Mouse (Mus musculus) cerebellum, adult 9-10 months (tissue): ENCODE results near the gene Mtss1l.

Source experiments
- DNase-seq: peaks from one replicate; pipeline ENCODE4 v3.0.0; 2022

The Mtss1l gene

DNA sequence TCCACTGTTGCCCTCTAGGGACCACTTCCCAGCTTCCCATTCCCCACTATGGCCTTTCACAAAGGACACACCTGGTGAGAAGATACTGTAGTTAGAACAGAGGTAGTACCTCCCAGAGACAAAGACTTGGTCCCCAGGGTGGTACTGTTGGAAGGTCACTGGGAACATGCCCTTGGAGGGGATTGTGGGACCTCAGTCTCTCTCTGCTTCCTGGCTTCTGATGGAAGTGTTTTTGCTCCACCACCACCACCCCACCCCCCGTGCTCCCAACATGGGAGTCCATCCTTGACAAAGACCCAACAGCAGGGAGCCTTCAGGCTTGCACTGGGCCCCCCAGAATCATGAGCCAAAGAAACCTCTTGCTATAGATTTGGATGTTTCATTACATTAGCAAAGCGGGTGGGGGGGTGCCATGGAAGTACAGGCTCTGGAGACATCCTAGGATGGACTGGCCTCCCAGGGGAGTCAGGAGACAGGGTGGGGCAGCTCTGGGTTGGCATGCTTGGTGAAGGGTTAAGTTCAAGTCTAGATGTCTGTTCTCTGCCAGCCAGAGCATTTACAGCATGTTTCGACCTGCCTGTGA, 14.9 kb upstream of the Mtss1l start:
- DNase-seq = peak; percentile 61

DNA sequence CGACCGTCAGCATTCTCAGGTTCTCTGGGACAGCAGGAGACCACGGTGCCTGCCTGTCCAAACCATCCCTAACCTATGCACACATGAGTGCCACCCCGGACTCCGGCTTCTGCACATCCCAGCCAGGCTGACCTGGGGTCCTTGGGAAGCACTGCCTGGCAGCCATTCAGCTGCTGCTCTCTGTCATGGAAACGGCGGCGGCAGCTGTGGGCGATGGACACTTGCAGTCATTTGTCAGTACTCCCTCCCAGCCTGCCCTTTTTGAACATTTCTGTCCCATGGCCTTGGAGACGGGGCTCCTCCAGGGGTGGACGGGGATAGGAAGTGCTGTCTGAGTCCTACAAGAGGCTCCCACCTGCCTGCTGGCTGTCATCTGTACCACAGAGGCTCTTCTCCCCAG, 12.8 kb upstream of the Mtss1l start:
- DNase-seq = no peak

DNA sequence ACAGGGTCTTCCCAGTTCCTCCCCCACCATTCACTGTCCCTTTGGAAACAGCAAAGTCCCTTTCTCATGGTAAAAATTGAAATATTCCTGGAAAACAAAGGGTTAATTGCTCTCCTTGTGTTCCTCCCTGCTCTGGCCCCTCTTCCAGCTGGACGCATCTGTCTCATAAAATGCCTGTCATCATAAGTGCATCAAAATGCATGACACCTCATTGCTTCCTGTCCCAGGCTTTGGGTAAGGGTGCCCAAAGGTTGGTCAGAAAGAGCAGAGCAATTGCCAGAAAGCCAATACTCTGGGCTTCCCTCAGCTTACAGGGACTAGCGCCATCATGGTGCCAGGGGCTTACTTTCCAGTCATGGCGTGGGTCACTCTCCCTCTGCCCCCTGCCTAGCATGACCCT, 10.7 kb upstream of the Mtss1l start:
- no peak for DNase-seq

DNA sequence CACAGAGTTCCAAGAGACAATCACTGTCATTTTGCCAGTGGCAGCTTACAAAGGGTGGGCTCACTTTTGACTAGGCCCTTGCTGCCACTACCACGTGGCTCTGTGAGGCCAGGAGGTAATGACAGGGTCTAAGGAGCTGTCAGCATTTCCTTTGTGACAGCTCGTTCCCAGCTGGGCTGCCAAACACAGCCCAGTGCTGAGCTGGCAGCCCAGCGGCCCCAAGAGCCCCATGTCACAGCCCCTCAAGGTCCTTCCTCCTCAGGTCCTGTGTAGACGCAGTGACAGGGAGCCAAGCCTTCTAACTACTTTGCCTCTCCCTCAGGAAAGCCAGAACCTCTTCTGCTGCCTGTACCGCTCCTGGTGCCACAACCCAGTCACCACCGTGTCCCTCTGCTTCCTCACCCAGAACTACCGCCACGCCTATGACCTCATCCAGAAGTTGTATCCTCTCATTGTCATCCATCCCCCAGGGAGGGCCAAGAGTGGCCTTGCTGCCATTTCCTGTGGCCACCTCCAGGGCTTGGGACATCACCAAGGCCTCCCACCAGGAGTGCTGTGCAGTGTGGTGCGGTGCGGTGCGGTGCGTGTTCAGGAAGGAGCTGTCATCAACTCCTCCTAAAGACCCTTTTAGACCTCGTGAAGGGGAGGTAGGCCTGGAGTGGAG, 9.9 kb upstream of the Mtss1l start:
- no peak for DNase-seq

DNA sequence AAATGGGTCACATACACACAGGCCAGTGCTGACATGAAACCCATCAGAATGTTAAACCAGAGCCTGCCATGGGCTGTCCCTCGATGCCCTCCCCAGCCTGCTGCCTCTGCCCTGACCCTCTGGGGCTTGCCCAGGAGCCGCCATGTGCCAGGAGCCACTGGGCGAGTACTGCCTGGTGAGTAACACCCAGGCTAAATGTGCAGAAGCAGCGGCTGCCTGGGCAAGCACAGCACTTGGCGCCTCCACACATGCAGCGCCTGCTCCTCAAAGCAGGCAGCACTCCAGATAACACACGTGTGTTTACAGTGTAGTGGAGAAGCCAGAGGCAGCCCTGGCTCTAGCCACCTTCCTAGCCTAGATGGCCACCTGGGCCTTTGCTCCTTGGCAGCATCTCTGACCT, 8.2 kb upstream of the Mtss1l start:
- DNase-seq = no peak

DNA sequence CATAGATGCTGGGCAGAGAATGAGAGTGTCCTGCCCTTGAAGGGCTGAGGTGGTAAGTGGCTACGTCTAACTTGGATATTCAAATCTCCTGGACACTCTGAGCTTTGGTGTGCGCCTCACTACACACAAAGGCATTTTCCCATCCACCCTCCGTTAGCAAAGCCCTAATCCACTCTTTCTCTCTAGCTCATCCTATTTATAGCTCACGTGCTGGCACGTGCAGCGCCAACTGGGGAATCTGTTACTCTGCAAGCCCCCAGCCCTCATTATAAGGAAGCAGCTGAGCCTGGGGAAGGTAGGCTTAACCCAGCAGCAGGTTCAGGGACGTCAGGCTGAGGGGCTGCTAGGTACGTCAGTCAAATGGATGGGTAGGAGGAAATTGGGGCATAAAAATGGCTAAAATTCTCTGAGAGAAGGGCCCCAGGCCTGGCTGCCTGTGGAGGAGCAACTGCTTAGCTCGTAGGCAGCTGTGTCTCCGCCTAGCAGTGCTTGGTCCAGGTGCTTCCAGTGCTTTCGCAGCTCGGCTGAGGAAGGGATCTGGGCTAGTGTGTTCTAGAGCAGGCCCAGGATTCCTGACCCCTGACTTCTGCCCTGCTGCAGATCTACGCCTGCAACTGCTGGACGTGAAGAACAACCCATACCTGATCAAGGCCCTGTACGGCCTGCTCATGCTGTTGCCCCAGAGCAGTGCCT, 6.3 kb upstream of the Mtss1l start:
- no peak for DNase-seq

DNA sequence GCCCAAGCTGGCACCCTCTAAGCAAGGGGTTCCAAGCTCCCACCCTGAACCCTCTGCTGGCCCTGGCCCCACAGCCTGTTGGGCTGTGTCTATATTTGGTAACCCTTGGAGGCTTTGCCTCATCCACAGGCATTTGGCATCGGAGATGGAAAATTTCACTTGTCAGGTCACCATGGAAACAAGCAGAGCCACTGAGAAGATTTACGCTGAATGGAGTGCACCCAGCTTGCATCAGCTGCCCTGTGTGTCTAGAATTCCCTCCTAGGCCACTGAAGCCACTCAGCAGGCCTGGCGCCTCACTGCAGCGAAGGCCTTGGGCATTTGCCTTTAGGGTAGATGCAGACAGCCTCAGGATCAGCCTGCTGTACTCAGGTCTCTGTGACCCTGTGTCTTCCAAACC, 5.2 kb upstream of the Mtss1l start:
- DNase-seq = peak; percentile 91

DNA sequence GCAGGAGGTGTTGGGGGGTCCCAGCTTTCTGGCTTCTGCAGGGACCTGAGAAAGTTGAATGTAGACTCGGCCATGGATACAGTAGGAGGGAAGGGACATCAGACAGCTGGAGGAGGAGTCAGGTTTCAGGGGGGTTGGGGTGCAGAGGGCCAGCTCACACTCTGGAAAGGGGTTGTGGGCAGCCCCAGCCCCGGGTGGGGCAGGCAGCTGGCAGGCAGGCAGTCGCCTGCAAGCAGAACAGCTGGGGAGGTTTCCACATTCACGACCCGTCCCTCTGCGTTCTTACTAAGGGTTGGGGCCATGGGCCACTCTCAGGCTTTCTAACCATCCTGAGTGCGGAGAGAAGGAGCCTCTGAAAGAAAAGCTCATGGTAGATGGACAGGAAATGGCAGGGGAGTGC, 4.1 kb upstream of the Mtss1l start:
- no peak for DNase-seq

DNA sequence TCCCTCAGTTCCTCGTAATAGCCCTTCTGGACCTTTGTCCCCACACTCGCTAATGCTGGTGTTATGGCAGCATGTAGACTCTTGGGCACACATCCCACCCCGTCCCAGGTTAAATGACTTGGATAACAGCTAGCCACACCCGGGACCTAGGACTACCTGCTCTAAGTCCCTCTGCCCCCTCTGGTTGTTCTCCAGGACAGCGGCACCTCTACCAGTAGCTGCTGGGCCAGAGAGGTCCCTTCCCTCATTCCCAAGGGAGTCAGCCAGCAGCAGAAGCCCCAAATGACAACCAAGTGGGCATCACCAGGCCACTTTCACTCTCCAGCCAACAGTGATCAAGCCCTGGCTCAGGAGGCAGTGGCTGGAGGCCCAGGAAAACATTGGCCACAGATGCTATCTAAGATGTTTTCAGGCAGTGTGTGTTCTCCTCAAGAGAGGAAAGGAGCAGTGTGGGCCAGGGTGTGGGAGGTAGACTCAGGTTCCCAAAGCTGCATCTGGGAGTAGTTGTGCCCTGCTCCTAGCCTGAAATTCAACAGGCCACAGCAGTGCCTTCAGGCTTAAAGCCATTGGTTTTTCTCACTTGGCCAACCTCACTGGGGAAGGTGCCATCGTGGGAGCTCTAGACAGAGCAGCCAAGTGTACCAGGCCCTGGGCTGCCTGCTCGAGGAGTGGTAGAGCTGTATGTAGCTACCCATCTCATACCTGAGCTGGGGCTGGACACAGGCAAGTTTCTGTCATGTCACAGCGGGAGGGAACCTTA, 2.9 kb upstream of the Mtss1l start:
- DNase-seq = no peak

DNA sequence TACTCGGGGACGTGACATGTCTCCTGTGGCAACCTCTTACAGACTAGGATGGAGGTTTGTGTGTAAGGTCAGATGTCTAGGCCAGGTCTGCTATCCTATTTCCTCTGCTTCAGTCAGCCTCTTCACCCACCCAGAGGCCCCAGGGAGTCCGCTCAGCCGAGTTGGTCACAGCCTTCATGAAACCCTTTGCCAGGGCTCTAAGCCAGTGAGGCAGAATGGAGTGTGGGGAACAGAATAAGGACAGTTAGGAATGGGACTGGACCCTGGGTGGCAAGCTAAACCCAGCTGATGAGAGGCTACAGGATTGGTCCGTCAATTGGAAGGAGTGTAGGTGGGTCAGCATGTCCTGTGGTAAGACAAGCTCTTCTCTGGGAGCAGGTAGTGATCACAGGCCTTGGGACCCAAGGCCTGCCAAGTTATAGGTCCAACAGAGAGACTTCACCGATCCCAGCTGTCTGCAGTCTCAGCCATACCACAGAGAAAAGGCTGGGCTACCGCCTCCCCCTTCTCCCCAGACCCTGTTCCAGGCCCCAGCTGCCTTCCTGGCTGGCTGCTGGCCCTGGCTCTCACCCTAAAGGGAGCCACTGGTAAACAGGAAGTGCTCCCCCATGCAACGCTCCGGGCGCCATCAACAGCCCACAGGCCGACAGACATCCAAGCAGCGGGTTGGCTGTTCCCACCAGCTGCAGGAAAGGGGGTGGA, 2.2 kb upstream of the Mtss1l start:
- DNase-seq = peak; percentile 61

DNA sequence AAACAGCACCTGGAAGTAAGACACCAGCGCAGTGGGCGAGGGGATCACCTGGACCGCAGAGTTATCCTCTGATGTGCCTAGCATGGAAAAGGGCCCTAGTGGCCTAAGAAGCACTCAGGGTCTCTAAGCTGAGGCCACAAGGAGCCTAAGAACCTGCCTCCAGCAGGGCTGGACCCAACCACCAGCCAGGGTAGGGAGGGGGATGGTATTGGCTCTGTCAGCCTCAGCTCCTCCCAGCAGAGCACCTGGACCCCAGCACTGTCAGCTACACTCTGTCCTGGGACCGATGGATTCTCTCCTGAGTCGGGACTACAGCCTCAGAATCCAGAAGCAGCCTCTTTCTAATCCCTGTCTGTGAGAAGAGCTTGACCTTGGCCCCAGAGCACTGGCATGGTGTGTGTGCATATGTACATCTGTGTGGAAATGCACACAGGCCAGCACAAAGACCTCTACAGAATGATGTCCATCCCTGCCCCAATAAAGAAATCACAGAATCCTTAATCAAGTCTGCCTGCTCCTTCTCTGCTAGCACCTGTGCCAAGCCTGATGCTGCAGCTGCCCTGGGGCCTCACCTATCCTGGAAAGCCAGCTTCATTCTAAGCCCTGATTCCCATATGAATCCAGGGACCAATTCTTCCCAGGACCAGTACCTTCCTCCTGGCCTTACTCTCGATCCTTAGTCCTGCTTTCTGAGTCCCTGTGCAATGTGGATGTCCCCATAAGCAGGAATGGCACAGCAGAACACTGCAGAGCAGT, 1.2 kb upstream of the Mtss1l start:
- DNase-seq = no peak

DNA sequence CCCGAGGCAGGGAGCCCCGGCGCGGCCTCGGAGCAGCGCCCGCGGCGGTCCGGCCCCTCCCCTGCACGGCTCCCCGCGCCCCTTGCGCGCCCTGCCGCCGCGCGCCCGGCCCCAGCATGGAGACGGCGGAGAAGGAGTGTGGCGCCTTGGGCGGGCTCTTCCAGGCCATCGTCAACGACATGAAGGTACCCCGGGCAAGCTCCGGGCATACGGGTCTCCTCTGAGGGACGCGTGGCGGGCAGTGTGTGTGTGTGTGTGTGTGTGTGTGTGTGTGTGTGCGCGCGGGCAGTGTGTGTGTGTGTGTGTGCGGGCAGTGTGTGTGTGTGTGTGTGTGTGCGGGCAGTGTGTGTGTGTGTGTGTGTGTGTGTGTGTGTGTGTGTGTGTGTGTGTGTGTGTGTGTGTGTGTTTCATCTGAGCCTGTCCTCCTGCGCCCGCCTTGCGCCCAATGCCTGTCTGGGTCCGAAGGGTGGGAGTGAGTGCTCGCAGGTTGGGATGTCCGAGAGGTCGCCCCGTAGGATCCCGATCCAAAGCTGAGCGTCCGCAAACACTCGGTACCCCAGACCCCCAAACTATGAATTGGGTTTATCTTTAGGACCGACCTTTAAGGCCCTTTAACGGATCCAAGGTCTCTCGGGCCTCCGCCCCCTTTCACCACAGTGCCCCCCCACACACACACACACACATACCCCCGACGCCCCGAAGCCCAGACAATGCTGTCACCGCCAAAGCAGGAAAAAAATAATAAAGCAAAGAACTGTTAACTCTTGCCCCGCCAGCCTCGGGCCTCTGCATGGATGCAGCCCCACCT, 534 bp downstream of the Mtss1l start:
- peak; percentile 71 for DNase-seq

DNA sequence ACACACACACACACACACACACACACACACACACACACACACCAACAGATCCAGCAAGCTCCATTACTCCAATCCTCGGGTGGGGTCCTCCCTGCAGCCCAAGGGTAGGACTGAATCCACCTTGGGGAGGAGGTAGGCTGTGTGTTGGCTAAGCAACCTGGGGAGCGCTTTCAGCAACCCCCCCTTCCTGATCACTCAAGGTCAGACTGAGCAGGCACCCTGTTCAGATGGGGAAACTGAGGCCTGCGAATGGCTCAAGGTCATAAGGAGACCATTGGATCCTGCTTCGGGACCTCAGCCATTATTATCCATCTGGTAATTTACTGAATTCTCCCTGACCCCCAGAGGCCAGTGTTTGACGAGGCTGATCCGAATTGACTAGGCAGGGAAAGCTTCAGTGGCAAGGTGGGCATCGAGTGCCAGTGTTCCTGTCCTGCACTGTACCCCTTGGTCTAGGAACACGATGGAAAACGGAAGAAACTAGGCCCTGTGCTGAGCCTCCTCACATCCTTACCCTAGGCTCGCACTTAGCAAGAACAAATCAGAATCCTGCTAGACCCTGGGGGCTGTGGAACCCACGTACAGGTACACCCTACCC, 1.2 kb downstream of the Mtss1l start:
- no peak for DNase-seq

DNA sequence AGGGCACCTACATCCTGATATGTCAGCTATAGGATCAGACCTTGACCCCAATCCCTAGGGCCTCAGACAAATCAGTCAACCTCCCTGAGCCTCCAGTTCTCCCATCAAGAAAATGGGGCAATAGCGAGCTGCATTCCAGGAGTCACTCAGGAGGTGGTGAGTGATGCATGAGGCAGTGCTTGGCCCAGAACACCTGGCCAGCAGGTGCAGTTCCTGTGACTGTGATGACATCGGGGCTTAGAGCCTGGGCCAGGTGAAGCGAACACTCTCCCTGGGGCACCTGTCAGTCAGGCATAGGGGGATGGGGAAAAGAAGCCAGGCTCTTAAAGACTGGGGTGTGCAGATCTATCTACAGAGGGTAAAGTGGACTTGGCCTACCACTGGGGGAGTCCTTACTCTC, 3.2 kb downstream of the Mtss1l start:
- no peak for DNase-seq

DNA sequence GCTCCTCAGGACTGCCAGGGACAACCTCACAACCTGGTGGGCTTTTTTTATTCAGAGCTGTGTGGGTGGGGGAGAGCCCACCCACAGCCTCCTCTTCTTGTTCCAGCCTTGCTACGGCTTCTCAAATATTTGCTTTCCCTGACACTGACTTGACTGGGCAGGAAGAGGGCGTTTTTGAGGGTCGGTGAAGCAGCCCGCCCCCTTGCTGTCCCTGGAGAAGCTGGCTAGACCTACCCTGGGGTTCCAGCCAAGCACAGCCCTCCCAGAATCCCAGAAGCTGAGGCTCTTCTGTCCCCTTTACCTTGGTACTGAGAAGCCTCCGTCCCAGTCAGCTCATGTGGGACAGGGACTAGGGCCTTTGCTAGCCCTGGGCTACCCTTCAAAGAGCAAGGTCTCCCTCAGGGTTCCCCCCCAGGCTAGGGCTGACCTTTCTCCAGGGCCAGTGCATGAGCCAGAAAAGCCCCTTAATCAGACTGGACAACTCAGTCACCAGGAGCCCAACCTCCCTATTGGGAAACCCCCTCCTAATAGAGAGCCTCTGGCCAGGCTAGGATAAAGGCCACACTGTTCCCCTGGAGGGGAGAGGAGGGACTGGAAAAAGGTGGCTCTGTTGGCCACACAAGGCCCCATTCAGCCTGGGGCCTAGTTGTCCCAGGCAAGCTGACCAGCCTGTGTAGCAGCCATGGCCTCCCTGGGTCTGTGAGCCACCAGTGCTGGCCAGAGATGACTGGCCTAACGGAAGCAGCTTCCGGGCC, 4.0 kb downstream of the Mtss1l start:
- no peak for DNase-seq

DNA sequence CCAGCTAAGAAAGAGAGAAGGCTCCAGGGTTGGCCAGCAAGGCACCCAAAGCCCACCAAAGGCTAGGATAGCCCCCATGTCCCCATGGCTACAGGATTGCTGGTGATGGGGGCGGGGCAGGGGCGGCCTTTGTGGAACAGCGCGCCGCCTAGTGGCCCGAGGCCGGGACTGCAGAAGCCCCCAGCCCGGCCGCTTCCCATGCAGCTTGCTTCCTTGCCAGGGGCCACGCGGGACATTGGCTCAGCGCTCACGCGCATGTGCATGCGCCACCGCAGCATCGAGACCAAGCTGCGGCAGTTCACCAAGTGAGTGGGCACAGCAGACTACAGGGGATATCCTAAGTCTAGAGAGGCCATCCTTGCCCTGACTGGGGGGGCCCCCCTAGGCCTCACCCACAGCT, 5.6 kb downstream of the Mtss1l start:
- DNase-seq = peak; percentile 75

DNA sequence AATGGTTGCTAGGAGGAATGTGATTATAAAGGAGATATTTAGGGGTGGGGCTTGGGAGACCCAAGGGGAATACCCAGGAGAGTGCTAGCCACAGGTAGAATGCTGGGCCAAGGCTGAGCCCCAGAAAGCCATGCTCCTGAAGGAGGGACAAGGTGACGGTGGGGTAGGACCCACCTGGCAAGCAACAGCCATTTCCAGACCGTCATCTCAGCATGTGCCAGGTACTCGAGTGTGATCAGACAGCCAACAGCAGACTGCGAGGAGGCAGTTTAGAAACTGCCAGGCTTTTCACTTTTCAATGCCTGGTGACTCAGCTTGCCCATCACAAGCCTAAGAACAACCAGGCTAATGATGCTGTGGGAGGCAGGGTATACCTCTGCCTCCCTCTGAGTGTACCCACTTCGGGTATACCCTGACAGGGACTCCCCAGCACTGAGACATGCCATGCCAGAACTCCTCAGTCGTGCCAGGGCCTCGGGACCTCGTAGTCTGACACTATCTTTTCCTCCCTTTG, 10.1 kb downstream of the Mtss1l start:
- DNase-seq = peak; percentile 51

DNA sequence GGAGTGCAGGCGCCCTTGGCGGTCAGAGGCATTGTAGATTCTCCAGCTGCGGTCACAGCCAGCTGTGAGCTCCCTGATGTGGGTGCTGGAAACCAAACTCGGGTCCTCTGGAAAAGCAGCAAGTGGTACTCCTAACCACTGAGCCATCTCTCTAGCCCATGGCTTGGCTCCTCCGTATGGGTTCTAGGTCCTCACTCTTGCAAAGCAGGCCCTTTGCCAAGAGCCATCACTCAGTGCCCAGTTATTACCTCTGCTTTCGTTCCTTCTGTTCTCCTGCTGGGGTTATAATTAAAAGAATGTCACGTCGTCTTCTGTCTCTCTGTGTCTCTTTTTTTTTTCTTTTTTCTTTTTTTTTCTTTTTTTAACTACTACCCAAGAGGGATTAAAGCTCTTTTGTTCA, 11.8 kb downstream of the Mtss1l start:
- peak; percentile 77 for DNase-seq

DNA sequence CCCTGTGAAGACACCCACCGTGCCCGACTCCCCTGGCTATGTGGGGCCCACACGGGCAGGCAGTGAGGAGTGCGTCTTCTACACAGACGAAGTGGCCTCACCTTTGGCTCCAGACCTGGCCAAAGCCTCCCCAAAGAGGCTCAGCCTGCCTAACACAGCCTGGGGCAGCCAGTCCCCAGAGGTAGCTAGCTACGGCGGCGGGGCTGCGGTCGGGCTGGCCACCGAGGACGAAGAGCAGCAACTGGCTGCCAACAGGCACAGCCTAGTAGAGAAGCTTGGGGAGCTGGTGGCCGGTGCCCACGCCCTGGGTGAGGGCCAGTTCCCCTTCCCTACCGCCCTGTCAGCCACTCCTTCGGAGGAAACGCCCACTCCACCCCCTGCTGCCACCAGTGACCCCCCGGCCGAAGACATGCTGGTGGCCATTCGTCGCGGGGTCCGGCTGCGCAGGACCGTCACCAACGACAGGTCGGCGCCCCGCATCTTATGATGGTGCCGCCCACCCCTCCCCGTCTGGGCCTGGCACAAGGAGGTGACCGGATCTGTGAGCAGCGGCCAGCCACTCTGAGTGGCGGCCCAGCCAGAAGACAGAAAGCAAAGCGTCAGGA, 17.4 kb downstream of the Mtss1l start:
- DNase-seq = no peak
